Mouse (Mus musculus) MEL (cell line): Measurements from ENCODE around the gene Atp1a2. TPM values are rescaled to one million over a fixed set of nuclear protein-coding genes. Genes with fewer than 3 reads are reported as not detected.

Experiments
- DNase-seq: peaks from one replicate; pipeline ENCODE4 v3.0.0; 2011; ENCODE audit warnings: low read depth, low spot score
- H3K27ac ChIP-seq: 2 replicates; pipeline ENCODE4 v1.5.1; 2012; ENCODE audit warnings: low read depth, mild to moderate bottlenecking, control low read depth, low read length, moderate library complexity; ENCODE audit not compliant: control insufficient read depth
- H3K27me3 ChIP-seq, 2 experiments: fragments of 150-350 bp in 1 of 2; sonication (generic) in 1 of 2; 2 replicates each; pipeline ENCODE4 v1.6.1; 2012; ENCODE audit warnings: low read length in 2 of 2, mild to moderate bottlenecking in 2 of 2, improper control_type of control experiment in 1 of 2, moderate library complexity in 1 of 2; ENCODE audit not compliant: insufficient read depth in 2 of 2, control insufficient read depth in 1 of 2
- H3K36me3 ChIP-seq, 2 experiments: 2 replicates each; pipeline ENCODE4 v1.6.1; 2012 to 2014; ENCODE audit warnings: low read length in 2 of 2, improper control_type of control experiment in 1 of 2, inconsistent platforms in 1 of 2, mild to moderate bottlenecking in 1 of 2; ENCODE audit not compliant: insufficient read depth in 2 of 2, control insufficient read depth in 1 of 2
- H3K4me1 ChIP-seq, 2 experiments: fragments of 150-350 bp in 1 of 2; sonication (generic) in 1 of 2; 2 replicates each; pipeline ENCODE4 v1.6.1; 2012; ENCODE audit warnings: low read length in 2 of 2, improper control_type of control experiment in 1 of 2, mild to moderate bottlenecking in 1 of 2; ENCODE audit not compliant: insufficient read depth in 2 of 2, control insufficient read depth in 1 of 2
- H3K4me3 ChIP-seq, 2 experiments: fragments of 150-350 bp in 1 of 2; sonication (generic) in 1 of 2; 2 replicates each; pipeline ENCODE4 v1.5.1; 2012; ENCODE audit warnings: low read depth in 2 of 2, low read length in 2 of 2, mild to moderate bottlenecking in 2 of 2, moderate library complexity in 2 of 2, control low read depth in 1 of 2, improper control_type of control experiment in 1 of 2; ENCODE audit not compliant: control insufficient read depth in 1 of 2, insufficient read depth in 1 of 2
- H3K79me2 ChIP-seq: 2 replicates; pipeline ENCODE4 v1.6.1; 2012; ENCODE audit warnings: mild to moderate bottlenecking, low read length, moderate library complexity; ENCODE audit not compliant: control insufficient read depth, poor library complexity, insufficient read depth
- H3K9ac ChIP-seq: 2 replicates; pipeline ENCODE4 v1.6.1; 2012; ENCODE audit warnings: low read depth, mild to moderate bottlenecking, control low read depth, low read length, moderate library complexity; ENCODE audit not compliant: control insufficient read depth, poor library complexity, severe bottlenecking
- H3K9me3 ChIP-seq: fragments of 150-350 bp; sonication (generic); replicated peaks from 2 replicates; pipeline ENCODE4 v1.6.1; 2012; ENCODE audit warnings: mild to moderate bottlenecking, low read length, improper control_type of control experiment, moderate library complexity; ENCODE audit not compliant: insufficient read depth
- BHLHE40 ChIP-seq: IDR thresholded peaks from 2 replicates; pipeline ENCODE4 v1.6.1; 2012; ENCODE audit warnings: low read depth, mild to moderate bottlenecking, inconsistent platforms, low read length, improper control_type of control experiment, borderline replicate concordance
- CHD1 ChIP-seq: IDR thresholded peaks from 2 replicates; pipeline ENCODE4 v1.6.1; 2012; ENCODE audit warnings: low read depth, mild to moderate bottlenecking, inconsistent platforms, low read length, improper control_type of control experiment
- CHD2 ChIP-seq: IDR thresholded peaks from 2 replicates; pipeline ENCODE4 v1.6.1; 2011; ENCODE audit warnings: low read length, improper control_type of control experiment
- ELF1 ChIP-seq: IDR thresholded peaks from 2 replicates; pipeline ENCODE4 v1.6.1; 2014; ENCODE audit warnings: low read depth, mild to moderate bottlenecking, inconsistent platforms, low read length, improper control_type of control experiment, moderate library complexity
- EP300 ChIP-seq, 2 experiments: IDR thresholded peaks; 2 replicates each; pipeline ENCODE4 v1.6.1; 2011; ENCODE audit warnings: improper control_type of control experiment in 2 of 2, low read length in 2 of 2, low read depth in 1 of 2, mild to moderate bottlenecking in 1 of 2
- ETS1 ChIP-seq: IDR thresholded peaks from 2 replicates; pipeline ENCODE4 v1.6.1; 2012; ENCODE audit warnings: low read depth, mild to moderate bottlenecking, inconsistent platforms, low read length, improper control_type of control experiment, moderate library complexity
- GATA1 ChIP-seq: IDR thresholded peaks from 2 replicates; pipeline ENCODE4 v1.6.1; 2011; ENCODE audit warnings: low read depth, low read length, improper control_type of control experiment
- HCFC1 ChIP-seq: IDR thresholded peaks from 2 replicates; pipeline ENCODE4 v1.6.1; 2012; ENCODE audit warnings: low read depth, mild to moderate bottlenecking, inconsistent platforms, low read length, improper control_type of control experiment, moderate library complexity
- JUND ChIP-seq: IDR thresholded peaks from 2 replicates; pipeline ENCODE4 v1.6.1; 2011; ENCODE audit warnings: low read depth, mild to moderate bottlenecking, improper control_type of control experiment, low read length
- KAT2A ChIP-seq: conservative IDR thresholded peaks from 2 replicates; pipeline ENCODE4 v1.6.1; 2012; ENCODE audit warnings: low read depth, low read length, improper control_type of control experiment, inconsistent platforms
- MAFK ChIP-seq: IDR thresholded peaks from 2 replicates; pipeline ENCODE4 v1.6.1; 2011; ENCODE audit warnings: low read depth, mild to moderate bottlenecking, low read length, improper control_type of control experiment, borderline replicate concordance
- MAZ ChIP-seq: IDR thresholded peaks from 2 replicates; pipeline ENCODE4 v1.6.1; 2012; ENCODE audit warnings: low read depth, mild to moderate bottlenecking, inconsistent platforms, low read length, improper control_type of control experiment
- MEF2A ChIP-seq: IDR thresholded peaks from 2 replicates; pipeline ENCODE4 v1.6.1; 2014; ENCODE audit warnings: low read depth, mild to moderate bottlenecking, inconsistent platforms, low read length, improper control_type of control experiment; ENCODE audit not compliant: poor library complexity, insufficient replicate concordance, severe bottlenecking; ENCODE audit errors: extremely low read depth
- MXI1 ChIP-seq: IDR thresholded peaks from 2 replicates; pipeline ENCODE4 v1.6.1; 2011; ENCODE audit warnings: mild to moderate bottlenecking, low read depth, low read length, improper control_type of control experiment
- MYB ChIP-seq: IDR thresholded peaks from 2 replicates; pipeline ENCODE4 v1.6.1; 2011; ENCODE audit warnings: mild to moderate bottlenecking, low read depth, low read length, improper control_type of control experiment
- MYC ChIP-seq: IDR thresholded peaks from 2 replicates; pipeline ENCODE4 v1.6.1; 2011; ENCODE audit warnings: low read depth, mild to moderate bottlenecking, low read length, improper control_type of control experiment, moderate library complexity
- NELFE ChIP-seq: IDR thresholded peaks from 2 replicates; pipeline ENCODE4 v1.6.1; 2011; ENCODE audit warnings: low read depth, low read length, improper control_type of control experiment
- NRF1 ChIP-seq: IDR thresholded peaks from 2 replicates; pipeline ENCODE4 v1.6.1; 2014; ENCODE audit warnings: low read depth, mild to moderate bottlenecking, inconsistent platforms, low read length, improper control_type of control experiment, moderate library complexity; ENCODE audit not compliant: poor library complexity, insufficient read depth, severe bottlenecking
- POLR2A ChIP-seq, 2 experiments: IDR thresholded peaks; 2 replicates each; pipeline ENCODE4 v1.6.1; 2011 to 2012; ENCODE audit warnings: low read length in 2 of 2, mild to moderate bottlenecking in 2 of 2, control low read depth in 1 of 2, improper control_type of control experiment in 1 of 2, low read depth in 1 of 2, moderate library complexity in 1 of 2; ENCODE audit not compliant: control insufficient read depth in 1 of 2, insufficient read depth in 1 of 2, poor library complexity in 1 of 2
- POLR2AphosphoS2 ChIP-seq: IDR thresholded peaks from 2 replicates; pipeline ENCODE4 v1.6.1; 2011; ENCODE audit warnings: low read length, improper control_type of control experiment
- RAD21 ChIP-seq: IDR thresholded peaks from 2 replicates; pipeline ENCODE4 v1.6.1; 2011; ENCODE audit warnings: mild to moderate bottlenecking, low read depth, low read length, improper control_type of control experiment
- RCOR1 ChIP-seq: IDR thresholded peaks from 2 replicates; pipeline ENCODE4 v1.6.1; 2012; ENCODE audit warnings: low read depth, mild to moderate bottlenecking, inconsistent platforms, low read length, improper control_type of control experiment
- SIN3A ChIP-seq: IDR thresholded peaks from 2 replicates; pipeline ENCODE4 v1.6.1; 2012; ENCODE audit warnings: low read length, improper control_type of control experiment, inconsistent platforms
- TBP ChIP-seq: IDR thresholded peaks from 2 replicates; pipeline ENCODE4 v1.8.0; 2011; ENCODE audit warnings: low read depth, low read length, improper control_type of control experiment
- TCF12 ChIP-seq: IDR thresholded peaks from 2 replicates; pipeline ENCODE4 v1.6.1; 2014; ENCODE audit warnings: low read depth, mild to moderate bottlenecking, inconsistent platforms, low read length, improper control_type of control experiment, moderate library complexity
- USF1 ChIP-seq: IDR thresholded peaks from 2 replicates; pipeline ENCODE4 v1.6.1; 2014; ENCODE audit warnings: low read depth, mild to moderate bottlenecking, inconsistent platforms, low read length, improper control_type of control experiment, moderate library complexity
- USF2 ChIP-seq, 2 experiments: IDR thresholded peaks; 2 replicates each; pipeline ENCODE4 v1.6.1; 2011 to 2012; ENCODE audit warnings: improper control_type of control experiment in 2 of 2, low read length in 2 of 2, borderline replicate concordance in 1 of 2, inconsistent platforms in 1 of 2, low read depth in 1 of 2, mild to moderate bottlenecking in 1 of 2; ENCODE audit not compliant: insufficient read depth in 1 of 2
- polyA plus RNA-seq, 2 experiments: library from polyadenylated mRNA; stranded (reverse) in 1 of 2; unstranded in 1 of 2; fragments of >175 nt in 1 of 2; fragments of >200 nt in 1 of 2; gene quantifications; 2 replicates each; pipeline versions ENCODE4 v1.2.1 to v1.2.4; 2012; ENCODE audit warnings: low replicate concordance in 2 of 2, low read depth in 1 of 2; ENCODE audit not compliant: insufficient read length in 2 of 2, insufficient read depth in 1 of 2, missing spikeins in 1 of 2
- total RNA-seq: library from RNA; depleted of rRNA; stranded (reverse); fragments of 300-350 nt; gene quantifications from 2 replicates; pipeline ENCODE4 v1.2.3, GENCODE M21; 2012

The Atp1a2 gene
- total and polyA plus RNA-seq, 3 experiments: 0.04 TPM; not detected in 2

DNA sequence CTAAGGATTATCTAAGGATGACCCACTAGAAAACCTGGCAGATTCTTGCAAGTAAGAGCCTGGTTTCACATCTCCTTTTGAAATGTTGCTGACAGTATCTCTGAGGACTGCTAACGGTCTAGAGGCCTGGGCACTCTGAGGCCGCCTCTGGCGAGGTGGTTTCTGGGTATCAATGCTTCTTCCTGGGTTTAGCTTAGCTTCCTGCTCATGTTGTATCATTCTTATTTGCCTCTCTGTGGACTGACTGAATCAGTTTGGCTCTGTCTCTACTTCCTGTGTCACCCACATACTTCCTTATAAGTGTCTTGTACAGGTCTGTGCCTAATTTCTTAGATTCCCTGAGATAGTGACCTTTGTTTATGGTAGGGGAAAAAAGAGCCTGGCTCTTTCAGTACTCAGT is 20.7 kb downstream of the Atp1a2 start:
- H3K9me3 ChIP-seq: no peaks in the 10 kb centered on the region
- H3K4me3 ChIP-seq: no peak overlapping the region
- peaks cover 6 to 26% of the 10 kb centered on the region in 2 experiments for H3K4me1 ChIP-seq
- TF ChIP-seq MXI1 (no peak), RCOR1 (peak; percentile 18; the same call in 1 of the 2 replicates), HCFC1 (peak; percentile 68), BHLHE40 (no peak), MAFK (no peak), NELFE (0 out of 2 replicates have a peak, but pooled peaks have one; percentile 37), JUND (no peak), POLR2AphosphoS2 (no peak), MAZ (no peak), TBP (peak; percentile 67), CHD1 (no peak), NRF1 (no peak), USF1 (no peak), USF2 (IDR thresholded peaks at IDR 0.05; ENCODE audit: borderline replicate concordance in 1 of 2, insufficient read depth in 1 of 2, low read depth in 1 of 2, low read length in 2 of 2) (no peak), MYB (no peak), EP300 (IDR thresholded peaks at IDR 0.05; ENCODE audit: low read depth in 1 of 2, low read length in 2 of 2) (no peak), TCF12 (no peak), MYC (no peak), SIN3A (no peak), RAD21 (no peak), CHD2 (no peak), GATA1 (no peak; the same call in 1 of the 2 replicates), MEF2A (no peak), KAT2A (no peak), POLR2A (IDR thresholded peaks at IDR 0.05; ENCODE audit: control insufficient read depth in 1 of 2, insufficient read depth in 1 of 2, low read depth in 1 of 2, low read length in 2 of 2, poor library complexity in 1 of 2) (peak in 1 of 2 experiments; percentile 67; a peak in 2 of 4 replicates), ELF1 (peak; percentile 83), ETS1 (no peak)
- TF ChIP-seq, all 39 proteins: peak for 6
- no peaks in the 10 kb centered on the region for H3K27me3 ChIP-seq
- H3K36me3 ChIP-seq: peaks cover 0 to 16% of the 10 kb centered on the region in 2 experiments; a peak in 2 of 4 replicates
- peak overlapping the region; percentile 38; the same call in 1 of the 2 replicates for H3K9ac ChIP-seq
- H3K79me2 ChIP-seq: no peaks in the 10 kb centered on the region
- DNase-seq: peak; percentile 74
- H3K27ac ChIP-seq: peak overlapping the region; percentile 47
